Mouse (Mus musculus) forebrain, embryonic 12.5 days (tissue): ENCODE results near the gene Slc22a16. TPM values are rescaled to one million over a fixed set of nuclear protein-coding genes. Genes with fewer than 3 reads are reported as not detected.

Experiments used
- ATAC-seq: fragments of 200-750 bp; cut with Nextera tagmentation; 2 replicates; pipeline ENCODE4 v1.8.0; 2017; ENCODE audit warnings: moderate TSS enrichment; ENCODE audit not compliant: low FRiP score
- H3K27ac ChIP-seq: fragments of 300-500 bp; sonication (generic); 2 replicates; pipeline ENCODE4 v1.5.1; 2016; ENCODE audit warnings: mild to moderate bottlenecking
- H3K27me3 ChIP-seq: fragments of 300-500 bp; sonication (generic); 2 replicates; pipeline ENCODE4 v1.6.1; 2016; ENCODE audit warnings: mild to moderate bottlenecking
- H3K36me3 ChIP-seq: fragments of 300-500 bp; sonication (generic); replicated peaks from 2 replicates; pipeline ENCODE4 v1.6.1; 2016; ENCODE audit warnings: mild to moderate bottlenecking
- H3K4me1 ChIP-seq: fragments of 300-500 bp; sonication (generic); 2 replicates; pipeline ENCODE4 v1.6.1; 2016
- H3K4me2 ChIP-seq: fragments of 300-500 bp; sonication (generic); 2 replicates; pipeline ENCODE4 v1.6.1; 2016; ENCODE audit warnings: mild to moderate bottlenecking, moderate library complexity
- H3K4me3 ChIP-seq: fragments of 300-500 bp; sonication (generic); replicated peaks from 2 replicates; pipeline ENCODE4 v1.5.1; 2016; ENCODE audit warnings: mild to moderate bottlenecking
- H3K9ac ChIP-seq: fragments of 300-500 bp; sonication (generic); 2 replicates; pipeline ENCODE4 v1.6.1; 2016; ENCODE audit warnings: mild to moderate bottlenecking
- H3K9me3 ChIP-seq: fragments of 300-500 bp; sonication (generic); 2 replicates; pipeline ENCODE4 v1.6.1; 2016
- WGBS: fragments of 180-500 bp; shearing (Covaris S2); methylation state at CpG from one replicate; pipeline ENCODE4 v1.1.7; 2016; 5-methylcytosine and 5-hydroxymethylcytosine counted together
- polyA plus RNA-seq: library from polyadenylated mRNA; unstranded; fragments of >200 nt; fragmentation: Nextera tagmentation; extraction: Ambion mirVana; gene quantifications from 2 replicates; pipeline ENCODE4 v1.2.1, GENCODE M21; 2016

Gene Slc22a16
- polyA plus RNA-seq, 1 experiment from 2014 or later: not detected

DNA sequence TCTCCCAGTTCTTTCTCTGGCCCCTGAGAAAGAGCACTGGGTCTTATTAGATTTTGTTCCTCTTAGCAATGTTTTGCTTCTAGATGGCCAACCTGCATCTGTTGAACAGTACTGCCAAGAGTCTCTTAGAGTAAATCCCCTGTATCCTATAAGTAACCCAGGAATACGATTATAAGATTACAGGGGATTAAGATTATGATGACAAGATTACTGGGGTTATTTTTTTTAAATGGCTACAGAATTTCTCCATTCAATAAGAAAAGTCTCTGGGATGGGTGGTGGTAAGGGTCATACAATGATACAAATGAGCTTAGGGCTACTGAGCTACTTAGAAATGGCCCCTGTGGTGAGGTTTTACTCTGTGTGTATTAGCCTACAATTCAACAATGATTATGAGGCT lies 75.2 kb downstream of the Slc22a16 start:
- no peaks in the 10 kb centered on the region for H3K4me1 ChIP-seq
- H3K4me2 ChIP-seq: no peak overlapping the region
- peaks cover 5% of the 10 kb centered on the region for H3K9me3 ChIP-seq
- no peak for ATAC-seq
- H3K36me3 ChIP-seq: no peaks in the 10 kb centered on the region
- peaks cover 5% of the 10 kb centered on the region for H3K27me3 ChIP-seq
- WGBS: 70% methylated on average over 1 of the region's 1 CpGs
- no peak overlapping the region for H3K27ac ChIP-seq
- no peak overlapping the region for H3K4me3 ChIP-seq
- no peak overlapping the region for H3K9ac ChIP-seq

- no peaks in the 10 kb centered on the region for H3K36me3 ChIP-seq
- no peak for ATAC-seq
- no peak overlapping the region for H3K27ac ChIP-seq
- peaks cover 5% of the 10 kb centered on the region for H3K9me3 ChIP-seq
- H3K4me2 ChIP-seq: no peak overlapping the region
- H3K9ac ChIP-seq: no peak overlapping the region
- WGBS: 87% methylated on average over 12 of the region's 12 CpGs
- peaks cover 5% of the 10 kb centered on the region for H3K27me3 ChIP-seq
- peaks cover 9% of the 10 kb centered on the region for H3K4me1 ChIP-seq
- H3K4me3 ChIP-seq: no peak overlapping the region
Measured at GRCm38 (mm10) chr10:40648776-40649175, 78.6 kb downstream of the Slc22a16 start.

DNA sequence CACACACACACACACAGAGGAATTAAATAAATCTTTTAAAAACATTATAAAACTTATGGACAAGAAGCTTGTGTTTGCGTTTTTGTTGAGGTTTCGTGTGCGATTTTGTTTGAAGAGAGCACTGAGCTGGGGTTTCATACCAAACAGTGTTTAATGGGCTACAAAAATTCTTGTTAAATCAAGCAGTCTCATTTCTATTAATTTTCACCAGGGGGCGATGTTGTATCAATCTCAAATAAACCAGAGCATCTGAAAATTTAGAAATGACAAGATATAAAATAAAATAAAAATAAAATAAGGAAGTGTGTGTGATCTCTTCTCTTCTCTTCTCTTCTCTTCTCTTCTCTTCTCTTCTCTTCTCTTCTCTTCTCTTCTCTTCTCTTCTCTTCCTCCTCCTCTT lies 79.5 kb downstream of the Slc22a16 start:
- Histone ChIP-seq H3K9me3 (peaks cover 5% of the 10 kb centered on the region), H3K4me1 (peaks cover 12% of the 10 kb centered on the region), H3K36me3 (no peaks in the 10 kb centered on the region), H3K4me2 (no peak overlapping the region), H3K27ac (no peak overlapping the region), H3K4me3 (no peak overlapping the region), H3K9ac (no peak overlapping the region), H3K27me3 (peaks cover 5% of the 10 kb centered on the region)
- no peak for ATAC-seq
- 39% methylated on average over 4 of the region's 4 CpGs for WGBS

GRCm38 (mm10) chr10:40651676-40652075 lies 81.5 kb downstream of the Slc22a16 start:
- 84% methylated on average over 2 of the region's 2 CpGs for WGBS
- H3K9ac ChIP-seq: no peak overlapping the region
- H3K4me1 ChIP-seq: peaks cover 12% of the 10 kb centered on the region
- H3K36me3 ChIP-seq: no peaks in the 10 kb centered on the region
- ATAC-seq: no peak
- no peaks in the 10 kb centered on the region for H3K9me3 ChIP-seq
- no peak overlapping the region for H3K4me2 ChIP-seq
- no peak overlapping the region for H3K4me3 ChIP-seq
- no peak overlapping the region for H3K27ac ChIP-seq
- no peaks in the 10 kb centered on the region for H3K27me3 ChIP-seq

Other genes starting within 250 kb of the Slc22a16 start
- 12.5 and 12.9 TPM in 2 replicates for gene Cdk19, start 230.8 kb upstream of the Slc22a16 start, polyA plus RNA-seq
- gene Ddo, start 59.7 kb downstream of the Slc22a16 start, polyA plus RNA-seq: 0.23 TPM in 1 of 2 replicates, not detected in the other
- gene Mettl24, start 112.9 kb downstream of the Slc22a16 start, polyA plus RNA-seq: 0.63 and 0.73 TPM in 2 replicates